Mouse (Mus musculus) heart, postnatal 36 days (tissue): ENCODE data around the gene Usp49. TPM values are rescaled to one million over a fixed set of nuclear protein-coding genes. Genes with fewer than 3 reads are reported as not detected.
"Not testable (repeated sequence)": the region's sequence is repeated elsewhere in the genome, so short reads cannot be mapped to it uniquely, and the experiment has no call there.

Source experiments
- DNase-seq, 2 experiments: peaks; one replicate each; pipeline ENCODE4 v3.0.0; 2021 to 2022
- intact Hi-C: fragments of 180-260 bp; cut with DNase I; formaldehyde crosslinking; loops from one replicate; pipeline ENCODE4 v1.15.1; 2025
- total RNA-seq, 2 experiments: library from RNA; stranded (reverse); gene quantifications; 2 replicates each; pipeline ENCODE4 v1.2.3; 2021

Gene Usp49
- total RNA-seq, 2 experiments from 2014 or later: 3.9 to 4.4 TPM

DNA sequence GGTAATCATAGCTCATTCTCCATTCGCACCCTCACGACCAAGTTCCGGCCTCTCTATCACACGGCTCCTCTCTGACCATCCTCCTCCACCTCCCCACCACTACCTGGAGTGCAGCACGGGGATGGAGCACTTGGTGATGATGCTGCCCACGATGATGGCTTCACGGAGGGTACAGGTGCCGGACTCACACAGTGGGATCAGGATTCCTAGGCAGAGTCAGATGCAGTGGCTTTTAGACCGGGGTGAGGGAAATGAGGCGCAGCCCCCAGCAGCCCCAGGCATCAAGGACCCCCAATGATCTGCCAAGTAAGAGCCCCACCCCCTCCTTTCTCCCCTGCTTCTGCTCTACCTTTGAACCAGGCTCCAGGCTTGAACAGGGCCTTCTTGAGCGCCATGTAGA is 28.2 kb upstream of the Usp49 start:
- intact Hi-C loops: no loop called here
- no peak for DNase-seq

- no peak for DNase-seq
- intact Hi-C loops: no loop called here
Measured at GRCm38 (mm10) chr17:47606220-47606619, 24.3 kb upstream of the Usp49 start.

GRCm38 (mm10) chr17:47609182-47609581 is 21.3 kb upstream of the Usp49 start:
- no peak for DNase-seq
- intact Hi-C loops: no loop called here

- DNase-seq: peak; percentile 97 to 98
- intact Hi-C loops: loop anchor here (1.0 to 2.0 kb wide), 4 partner anchors 14 to 242 kb away; partner anchors contain the start of gene Mrps10
Measured at GRCm38 (mm10) chr17:47610849-47611660, 19.4 kb upstream of the Usp49 start, which contains the start of the genes Bysl, Med20 and Gm20517. Gene Bysl, minus strand, starts transcription at chr17:47611492. Gene Med20, plus strand, starts transcription at chr17:47611582. Gene Gm20517, plus strand, starts transcription at chr17:47611589.

- intact Hi-C loops: loop anchor here (1.0 to 2.0 kb wide), 4 partner anchors 15 to 243 kb away; partner anchors contain the start of gene Mrps10
- DNase-seq: no peak
Measured at GRCm38 (mm10) chr17:47611661-47611982, 18.9 kb upstream of the Usp49 start.

GRCm38 (mm10) chr17:47614018-47614417 is 16.5 kb upstream of the Usp49 start:
- DNase-seq: peak; percentile 21 to 54

GRCm38 (mm10) chr17:47616119-47616518 is 14.4 kb upstream of the Usp49 start:
- no peak for DNase-seq
- intact Hi-C loops: no loop called here

More at GRCm38 (mm10) chr17:47614018-47614417, 16.5 kb upstream of the Usp49 start:
- intact Hi-C loops: no loop called here

DNA sequence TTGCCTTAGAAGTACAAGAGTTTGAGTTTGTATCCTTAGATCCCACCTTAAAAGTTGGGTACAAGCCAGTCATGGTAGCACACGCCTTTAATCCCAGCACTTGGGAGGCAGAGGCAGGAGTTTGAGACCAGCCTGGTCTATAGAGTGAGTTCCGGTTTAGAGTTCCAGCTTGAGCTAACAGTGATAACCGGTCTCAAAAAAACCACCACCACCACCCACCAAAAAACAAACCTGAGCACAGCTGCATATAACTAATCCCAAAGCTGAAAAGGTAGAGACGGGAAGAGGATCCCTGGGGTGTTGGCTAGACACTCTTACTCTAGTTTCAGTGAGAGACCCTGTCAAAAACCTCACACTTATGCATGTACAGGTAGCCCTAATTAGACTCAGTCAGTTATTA is 13.8 kb upstream of the Usp49 start:
- intact Hi-C loops: no loop called here
- DNase-seq: no peak

GRCm38 (mm10) chr17:47617605-47618307 is 12.7 kb upstream of the Usp49 start:
- DNase-seq: no peak
- intact Hi-C loops: no loop called here

DNA sequence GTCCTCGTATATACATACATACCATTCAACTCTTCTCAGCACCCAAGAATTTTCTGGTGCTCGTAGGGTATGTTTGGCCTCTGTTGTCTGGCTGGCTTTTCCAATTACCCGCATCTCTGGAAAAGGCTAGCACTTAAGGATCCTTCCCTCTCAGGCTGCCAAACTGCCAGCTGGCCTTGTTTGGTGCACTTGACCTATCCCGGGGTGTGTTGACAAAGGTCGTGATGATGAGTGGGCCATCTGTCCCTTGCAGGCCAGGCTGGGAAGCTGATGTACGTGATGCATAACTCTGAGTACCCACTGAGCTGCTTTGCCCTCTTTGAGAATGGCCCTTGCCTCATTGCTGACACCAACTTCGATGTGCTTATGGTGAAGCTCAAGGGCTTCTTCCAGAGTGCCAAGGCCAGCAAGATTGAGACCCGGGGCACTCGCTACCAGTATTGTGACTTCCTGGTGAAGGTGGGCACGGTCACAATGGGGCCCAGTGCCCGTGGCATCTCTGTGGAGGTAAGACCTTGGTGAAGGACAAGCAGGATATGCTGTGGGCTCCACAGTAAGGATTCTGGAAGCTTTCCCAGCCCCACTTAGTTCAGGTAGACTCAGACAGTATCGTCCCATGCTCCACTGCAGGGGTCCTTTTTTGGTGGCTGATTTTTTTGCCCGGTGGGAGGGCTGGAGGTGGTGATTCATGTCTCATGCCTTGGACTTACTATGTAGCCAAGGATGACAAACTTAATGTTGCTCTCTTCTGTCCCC is 11.8 kb upstream of the Usp49 start:
- intact Hi-C loops: no loop called here
- no peak for DNase-seq

DNA sequence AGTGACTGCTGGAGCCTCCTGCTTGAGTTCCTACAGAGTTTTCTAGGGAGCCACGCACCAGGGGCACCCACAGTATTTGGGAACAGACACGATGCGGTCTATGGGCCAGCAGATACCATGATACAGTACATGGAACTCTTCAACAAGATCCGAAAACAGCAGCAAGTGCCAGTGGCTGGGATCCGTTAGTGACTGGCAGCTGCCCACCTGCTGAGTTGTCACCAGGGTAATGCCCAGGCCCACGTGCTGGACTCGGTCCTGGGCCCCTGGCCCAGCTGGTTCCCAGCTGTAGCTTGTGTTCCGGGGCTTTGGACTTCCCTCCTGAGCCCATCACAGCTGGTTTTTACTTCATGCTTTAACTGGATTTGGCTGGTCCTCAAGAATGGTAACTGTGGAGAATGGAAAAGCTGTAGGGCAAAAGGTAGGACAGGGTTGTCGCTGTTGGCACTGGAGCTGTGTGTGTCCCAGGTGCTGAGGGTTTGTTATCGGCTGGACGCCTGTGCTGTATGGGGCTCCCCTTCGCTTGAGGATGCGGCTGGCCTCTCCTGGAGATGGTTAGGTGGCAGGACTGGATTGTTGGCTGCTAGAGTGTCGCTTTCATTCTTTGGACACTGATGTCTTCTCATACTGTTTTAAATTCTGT is 7.5 kb upstream of the Usp49 start:
- DNase-seq: no peak
- intact Hi-C loops: no loop called here

GRCm38 (mm10) chr17:47624572-47624971 is 5.9 kb upstream of the Usp49 start:
- intact Hi-C loops, DNase-seq: not testable (repeated sequence)

DNA sequence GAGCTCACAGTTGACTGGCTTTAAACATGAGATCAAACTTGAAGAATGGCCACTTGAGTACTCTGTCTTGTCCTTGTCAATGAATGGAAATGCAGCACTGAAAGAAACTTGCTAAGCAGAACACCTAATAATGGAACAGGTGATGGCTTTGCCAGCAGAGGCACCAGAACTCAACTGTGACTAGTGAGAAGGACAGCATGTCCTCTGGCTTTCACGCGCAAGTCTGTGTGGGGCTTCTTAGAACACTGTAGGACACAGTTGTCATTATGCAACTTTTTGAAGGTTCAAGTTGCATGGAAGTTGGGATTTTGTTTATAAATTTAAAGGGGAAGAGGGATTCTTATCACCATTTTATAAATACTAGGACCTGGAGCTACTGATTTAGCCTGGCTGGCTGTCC is 5.4 kb upstream of the Usp49 start:
- DNase-seq: no peak
- intact Hi-C loops: no loop called here

DNA sequence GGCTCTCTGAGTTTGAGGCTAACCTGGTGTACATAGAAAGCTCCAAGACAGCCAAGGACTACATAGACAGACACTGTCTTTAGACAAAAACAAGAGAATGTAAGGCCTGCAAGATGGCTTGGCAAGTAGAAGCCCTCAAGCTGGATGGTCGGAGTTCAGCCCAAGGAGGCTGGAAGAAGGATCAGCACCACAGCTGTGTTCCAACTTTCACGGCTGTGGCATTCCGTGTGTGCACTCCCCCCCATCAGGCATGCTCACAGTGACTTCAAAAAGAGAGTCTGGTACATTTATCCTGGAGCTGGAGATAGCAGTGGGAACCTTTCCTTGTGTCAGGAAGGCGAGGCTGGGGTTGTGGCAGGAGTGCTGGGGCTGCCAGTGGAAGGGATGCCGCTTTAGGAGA is 4.5 kb upstream of the Usp49 start:
- no peak for DNase-seq
- intact Hi-C loops: no loop called here

GRCm38 (mm10) chr17:47627791-47628190 is 2.7 kb upstream of the Usp49 start:
- intact Hi-C loops: loop anchor here (2.0 kb wide), 1 partner anchor 61 kb away; the partner anchor contains the start of genes Frs3 and Tomm6
- DNase-seq: no peak

GRCm38 (mm10) chr17:47628851-47629676 is 1.4 kb upstream of the Usp49 start:
- intact Hi-C loops: loop anchor here (1.0 to 2.0 kb wide), 2 partner anchors 18 to 60 kb away; partner anchors contain the start of genes Bysl, Frs3, Gm20517 and Med20
- peak; percentile 92 to 95 for DNase-seq

- intact Hi-C loops: loop anchor here (1.0 to 5.0 kb wide), 3 partner anchors 19 to 59 kb away; partner anchors contain the start of genes Bysl, Frs3, Gm20517 and Med20
- peak in 1 of 2 experiments; percentile 26 for DNase-seq
Measured at GRCm38 (mm10) chr17:47629717-47630677, 493 bp upstream of the Usp49 start.
